Mouse (Mus musculus) MEL (cell line): Measurements from ENCODE around the gene Lin52.

Source experiments
- BHLHE40 ChIP-seq: IDR thresholded peaks from 2 replicates; pipeline ENCODE4 v1.6.1; 2012; ENCODE audit warnings: low read depth, mild to moderate bottlenecking, inconsistent platforms, low read length, improper control_type of control experiment, borderline replicate concordance
- CTCF ChIP-seq, 3 experiments: IDR thresholded peaks in 2 of 3; conservative IDR thresholded peaks in 1 of 3; 2 replicates each; pipeline ENCODE4 v1.5.1; 2011 to 2012; ENCODE audit warnings: low read length in 3 of 3, low read depth in 2 of 3, mild to moderate bottlenecking in 2 of 3, improper control_type of control experiment in 1 of 3, inconsistent platforms in 1 of 3, mixed read lengths in 1 of 3, moderate library complexity in 1 of 3; ENCODE audit not compliant: control insufficient read depth in 1 of 3, insufficient read depth in 1 of 3, poor library complexity in 1 of 3, severe bottlenecking in 1 of 3
- E2F4 ChIP-seq: IDR thresholded peaks from 2 replicates; pipeline ENCODE4 v1.6.1; 2011; ENCODE audit warnings: low read depth, low read length, improper control_type of control experiment, borderline replicate concordance
- GATA1 ChIP-seq: IDR thresholded peaks from 2 replicates; pipeline ENCODE4 v1.6.1; 2011; ENCODE audit warnings: low read depth, low read length, improper control_type of control experiment
- POLR2A ChIP-seq, 2 experiments: IDR thresholded peaks; 2 replicates each; pipeline ENCODE4 v1.6.1; 2011 to 2012; ENCODE audit warnings: low read length in 2 of 2, mild to moderate bottlenecking in 2 of 2, control low read depth in 1 of 2, improper control_type of control experiment in 1 of 2, low read depth in 1 of 2, moderate library complexity in 1 of 2; ENCODE audit not compliant: control insufficient read depth in 1 of 2, insufficient read depth in 1 of 2, poor library complexity in 1 of 2

- no peak for TF ChIP-seq BHLHE40
- TF ChIP-seq CTCF (IDR thresholded peaks at IDR 0.05 in 2 of 3, conservative IDR thresholded peaks at IDR 0.05 in 1 of 3; ENCODE audit: control insufficient read depth in 1 of 3, insufficient read depth in 1 of 3, low read depth in 2 of 3, low read length in 3 of 3, poor library complexity in 1 of 3, severe bottlenecking in 1 of 3) = no peak
- TF ChIP-seq POLR2A (IDR thresholded peaks at IDR 0.05; ENCODE audit: control insufficient read depth in 1 of 2, insufficient read depth in 1 of 2, low read depth in 1 of 2, low read length in 2 of 2, poor library complexity in 1 of 2) = no peak
- TF ChIP-seq E2F4 = no peak
- no peak for TF ChIP-seq GATA1
These were observed 3.8 kb upstream of the Lin52 start for GRCm38 (mm10) chr12:84447386-84447785.
